Mouse (Mus musculus) testis, adult 2 months (tissue): ENCODE data around the gene Srrm1.

ENCODE experiments used
- CTCF ChIP-seq: fragments of 200-500 bp; IDR thresholded peaks from 2 replicates; pipeline ENCODE4 v1.5.1; 2012; ENCODE audit warnings: low read depth, mild to moderate bottlenecking, inconsistent platforms, low read length, moderate library complexity; ENCODE audit not compliant: control insufficient read depth, insufficient read depth, insufficient replicate concordance
- POLR2A ChIP-seq: fragments of 200-500 bp; IDR thresholded peaks from 2 replicates; pipeline ENCODE4 v1.6.1; 2012; ENCODE audit warnings: low read depth, mild to moderate bottlenecking, inconsistent platforms, low read length, moderate library complexity; ENCODE audit not compliant: control insufficient read depth

DNA sequence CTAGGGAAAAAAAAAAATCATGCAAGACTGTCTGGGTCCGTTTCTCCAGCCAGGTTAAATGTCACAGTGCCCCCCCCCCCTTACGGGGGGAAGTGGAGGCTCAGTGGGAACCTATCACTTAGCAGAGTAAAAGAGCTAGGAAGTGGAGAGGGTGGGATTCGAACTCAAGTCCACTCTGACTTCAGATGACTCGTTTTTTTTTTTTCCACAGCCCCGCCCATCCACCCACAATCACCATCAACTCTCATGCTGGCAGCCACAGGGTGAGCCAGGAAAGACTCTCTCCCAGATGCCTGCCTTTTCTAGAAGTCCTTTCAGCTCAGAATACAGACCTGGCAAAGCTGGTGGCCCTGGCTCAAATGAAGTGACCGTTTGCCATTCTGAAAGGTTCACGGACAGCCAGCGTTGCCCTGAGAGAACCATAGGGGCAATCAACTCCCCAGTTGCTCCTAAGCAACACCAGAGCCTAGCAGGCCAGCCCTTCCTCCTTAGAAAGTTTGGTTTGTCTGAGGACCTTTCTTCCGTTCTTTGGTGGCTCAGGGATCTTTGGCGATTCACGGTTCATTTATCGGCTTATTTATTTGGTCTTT, 67.0 kb downstream of the Srrm1 start:
- TF ChIP-seq CTCF (no peak), POLR2A (no peak)
